Mouse (Mus musculus) liver, embryonic 14.5 days (tissue): ENCODE measurements at regions not wholly inside any gene's neighbourhood (a gene's known extent, or its start where the extent isn't known, plus 50 kb on each side); places are given as distances from the start of the nearest gene placed in this dataset.

Experiments used
- ATAC-seq: fragments of 200-750 bp; cut with Nextera tagmentation; 2 replicates; pipeline ENCODE4 v1.8.0; 2017; ENCODE audit warnings: moderate number of reproducible peaks, mild to moderate bottlenecking, moderate library complexity; ENCODE audit not compliant: insufficient read depth
- DNase-seq, 3 experiments: peaks; one replicate each; pipeline ENCODE4 v3.0.0-alpha.2; 2012 to 2013; ENCODE audit warnings: low read depth in 3 of 3, low spot score in 3 of 3
- H3K27ac ChIP-seq: fragments of 300-500 bp; sonication (generic); 2 replicates; pipeline ENCODE4 v1.5.1; 2014; ENCODE audit warnings: moderate library complexity, mild to moderate bottlenecking, control low read depth, inconsistent platforms
- H3K27me3 ChIP-seq: fragments of 300-500 bp; sonication (generic); 2 replicates; pipeline ENCODE4 v1.6.1; 2014; ENCODE audit warnings: mild to moderate bottlenecking, low read length, moderate library complexity; ENCODE audit not compliant: control insufficient read depth, insufficient read depth
- H3K36me3 ChIP-seq: fragments of 300-500 bp; sonication (generic); replicated peaks from 2 replicates; pipeline ENCODE4 v1.6.1; 2014; ENCODE audit warnings: low read depth; ENCODE audit not compliant: control insufficient read depth, insufficient read depth
- H3K4me1 ChIP-seq, 2 experiments: fragments of 200-500 bp in 1 of 2; fragments of 300-500 bp in 1 of 2; sonication (generic) in 1 of 2; replicated peaks; 2 replicates each; pipeline ENCODE4 v1.6.1; 2012 to 2014; ENCODE audit warnings: antibody characterized with exemption in 1 of 2, inconsistent platforms in 1 of 2, low read length in 1 of 2; ENCODE audit not compliant: control insufficient read depth in 2 of 2, insufficient read depth in 2 of 2
- H3K4me2 ChIP-seq: fragments of 300-500 bp; sonication (generic); 2 replicates; pipeline ENCODE4 v1.6.1; 2014; ENCODE audit warnings: low read depth, mild to moderate bottlenecking, control low read depth, moderate library complexity
- H3K4me3 ChIP-seq, 2 experiments: fragments of 200-500 bp in 1 of 2; fragments of 300-500 bp in 1 of 2; sonication (generic) in 1 of 2; 2 replicates each; pipeline ENCODE4 v1.5.1; 2012 to 2014; ENCODE audit warnings: low read depth in 2 of 2, low read length in 2 of 2, mild to moderate bottlenecking in 2 of 2, control low read depth in 1 of 2, inconsistent platforms in 1 of 2, moderate library complexity in 1 of 2; ENCODE audit not compliant: insufficient read depth in 1 of 2
- H3K9ac ChIP-seq: fragments of 300-500 bp; sonication (generic); replicated peaks from 2 replicates; pipeline ENCODE4 v1.6.1; 2014; ENCODE audit warnings: mild to moderate bottlenecking, control low read depth, moderate library complexity
- H3K9me3 ChIP-seq: fragments of 300-500 bp; sonication (generic); 2 replicates; pipeline ENCODE4 v1.6.1; 2016; ENCODE audit warnings: low read length, mixed read lengths; ENCODE audit not compliant: control insufficient read depth
- CTCF ChIP-seq: IDR thresholded peaks from 2 replicates; pipeline ENCODE4 v1.5.1; 2016; ENCODE audit warnings: antibody characterized with exemption, low read depth, control low read depth
- EP300 ChIP-seq: IDR thresholded peaks from 2 replicates; pipeline ENCODE4 v1.6.1; 2016; ENCODE audit warnings: antibody characterized with exemption, low read depth
- WGBS: fragments of 180-500 bp; shearing (Covaris S2); extraction: QIAGEN DNeasy Blood & Tissue Kit; methylation state at CpG from one replicate; pipeline ENCODE4 v1.1.7; 2014; ENCODE audit not compliant: insufficient replicate concordance; 5-methylcytosine and 5-hydroxymethylcytosine counted together

- DNase-seq: no peak
- Histone ChIP-seq H3K27ac (no peak overlapping the region), H3K9ac (no peak overlapping the region), H3K9me3 (no peaks in the 10 kb centered on the region), H3K36me3 (no peaks in the 10 kb centered on the region), H3K27me3 (no peaks in the 10 kb centered on the region), H3K4me2 (peak overlapping the region; percentile 36; the same call in 1 of the 2 replicates), H3K4me3 (no peak overlapping the region), H3K4me1 (peaks cover 0 to 25% of the 10 kb centered on the region in 2 experiments; a peak in 3 of 4 replicates)
- ATAC-seq: 0 out of 2 replicates have a peak, but pooled peaks have one; percentile 23
- 8% methylated on average over 12 of the region's 12 CpGs for WGBS
- TF ChIP-seq EP300: no peak
- no peak for TF ChIP-seq CTCF
These were observed 56.8 kb upstream of the Ivns1abp start for GRCm38 (mm10) chr1:151287451-151287850.

DNA sequence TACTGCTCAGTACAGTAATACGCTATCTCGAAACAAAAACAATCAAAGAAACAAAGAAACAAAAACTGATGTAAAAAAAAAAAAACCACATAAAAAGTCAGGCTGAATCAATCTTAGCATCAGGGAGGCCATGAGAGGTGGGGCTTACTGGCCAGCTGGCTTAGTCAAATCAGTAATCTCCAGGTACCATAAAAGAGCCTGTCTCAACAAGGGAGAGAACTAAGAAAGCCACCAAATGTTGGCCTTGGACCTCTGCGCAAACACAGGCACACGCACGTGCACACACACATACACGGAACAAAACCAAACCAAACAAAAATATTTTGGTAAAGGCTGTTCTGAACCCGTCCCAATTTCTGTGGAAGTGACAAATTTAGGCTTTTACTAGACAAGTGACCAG, 55.2 kb upstream of the Ivns1abp start:
- ATAC-seq (no peak), DNase-seq (no peak)
- 72% methylated on average over 7 of the region's 7 CpGs for WGBS
- Histone ChIP-seq H3K27me3 (no peaks in the 10 kb centered on the region), H3K4me3 (no peak overlapping the region), H3K4me2 (no peak overlapping the region), H3K36me3 (no peaks in the 10 kb centered on the region), H3K27ac (no peak overlapping the region), H3K4me1 (peaks cover 0 to 25% of the 10 kb centered on the region in 2 experiments; a peak in 3 of 4 replicates), H3K9me3 (no peaks in the 10 kb centered on the region), H3K9ac (no peak overlapping the region)
- TF ChIP-seq CTCF (no peak), EP300 (no peak)

GRCm38 (mm10) chr1:151289493-151290258, 54.6 kb upstream of the Ivns1abp start:
- Histone ChIP-seq H3K27me3 (no peaks in the 10 kb centered on the region), H3K9me3 (no peaks in the 10 kb centered on the region), H3K9ac (no peak overlapping the region), H3K27ac (no peak overlapping the region), H3K4me1 (peaks cover 0 to 25% of the 10 kb centered on the region in 2 experiments; a peak in 3 of 4 replicates), H3K4me3 (no peak overlapping the region), H3K36me3 (no peaks in the 10 kb centered on the region), H3K4me2 (no peak overlapping the region)
- no peak for DNase-seq
- WGBS: 71% methylated on average over 13 of the region's 13 CpGs
- ATAC-seq: no peak
- no peak for TF ChIP-seq CTCF
- TF ChIP-seq EP300: no peak

DNA sequence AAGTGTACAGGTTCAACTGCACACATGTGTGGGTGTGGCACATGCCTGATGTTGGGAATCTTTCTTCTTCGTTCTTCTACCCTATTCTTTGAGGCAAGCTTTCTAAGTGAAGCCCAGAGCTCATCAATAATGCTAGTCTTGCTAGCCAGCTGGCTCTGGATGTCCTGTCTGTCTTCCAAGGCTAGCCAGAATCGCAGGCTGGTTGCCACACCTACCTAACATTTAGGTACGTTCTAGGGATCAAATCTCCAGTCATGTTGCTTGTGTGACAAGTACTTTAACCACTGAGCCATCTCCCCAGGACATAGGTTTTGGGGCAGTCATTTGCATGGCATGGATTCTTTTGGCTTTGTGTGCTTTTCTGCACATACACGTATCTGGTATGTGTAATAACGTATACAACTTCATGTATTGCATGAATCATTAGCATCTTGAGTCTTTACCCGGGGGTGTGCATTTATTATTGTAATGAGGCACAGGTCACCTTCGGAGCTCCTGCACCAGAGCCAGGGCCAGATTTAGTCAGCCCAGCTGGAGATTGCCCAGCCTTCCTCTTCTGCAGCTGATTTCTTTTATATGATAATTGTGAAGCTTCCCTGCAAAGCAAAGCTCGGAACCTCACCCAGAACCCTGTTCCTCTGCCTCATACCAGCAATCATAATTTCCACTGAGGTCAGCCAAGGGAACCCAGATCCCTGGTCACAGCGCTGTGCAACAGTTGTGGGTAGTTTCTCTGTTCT, 50.8 kb upstream of the Ivns1abp start:
- DNase-seq (no peak), ATAC-seq (no peak)
- H3K9ac ChIP-seq: no peak overlapping the region
- no peak for TF ChIP-seq CTCF
- H3K27me3 ChIP-seq: no peaks in the 10 kb centered on the region
- no peaks in the 10 kb centered on the region for H3K9me3 ChIP-seq
- no peaks in the 10 kb centered on the region for H3K36me3 ChIP-seq
- no peak overlapping the region for H3K4me3 ChIP-seq
- no peak overlapping the region for H3K27ac ChIP-seq
- H3K4me1 ChIP-seq: peaks cover 0 to 6% of the 10 kb centered on the region in 2 experiments; a peak in 3 of 4 replicates
- H3K4me2 ChIP-seq: no peak overlapping the region
- WGBS: 63% methylated on average over 9 of the region's 9 CpGs
